Mouse (Mus musculus) large intestine, adult 2 months (tissue): ENCODE results near the gene Ddc. TPM values are rescaled to one million over a fixed set of nuclear protein-coding genes. Genes with fewer than 3 reads are reported as not detected.

Source experiments
- DNase-seq: peaks from one replicate; pipeline ENCODE4 v3.0.0-alpha.2; 2012; ENCODE audit warnings: low read depth, low spot score
- WGBS: fragments of 180-500 bp; shearing (Covaris S2); methylation state at CpG from one replicate; pipeline ENCODE4 v1.1.7; 2018; 5-methylcytosine and 5-hydroxymethylcytosine counted together
- polyA plus RNA-seq: library from polyadenylated mRNA; depleted of rRNA; stranded (reverse); fragments of >200 nt; gene quantifications from 2 replicates; pipeline ENCODE4 v1.2.3, GENCODE M21; 2012

The Ddc gene
- polyA plus RNA-seq, 1 experiment = 25.5 TPM

DNA sequence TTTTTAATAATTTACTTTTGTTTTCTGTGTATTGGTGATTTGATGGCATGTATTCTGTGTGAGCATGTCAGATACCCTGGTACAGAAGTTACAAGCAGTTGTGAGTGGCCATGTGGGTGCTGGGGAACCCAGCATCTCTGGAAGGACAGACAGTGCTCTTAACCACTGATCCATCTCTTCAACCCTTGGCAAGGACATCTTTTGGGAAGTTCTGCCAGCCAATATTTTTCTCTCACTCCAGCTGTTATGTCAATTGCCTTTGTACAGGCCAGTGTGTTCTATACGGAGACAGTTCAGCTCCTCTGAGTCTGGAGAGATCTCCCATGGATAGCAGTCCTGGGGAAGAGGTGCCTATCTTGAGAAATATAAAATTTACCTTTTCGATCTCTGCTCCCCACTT is 24.2 kb upstream of the Ddc start:
- WGBS = 89% methylated on average over 2 of the region's 2 CpGs
- DNase-seq = no peak

DNA sequence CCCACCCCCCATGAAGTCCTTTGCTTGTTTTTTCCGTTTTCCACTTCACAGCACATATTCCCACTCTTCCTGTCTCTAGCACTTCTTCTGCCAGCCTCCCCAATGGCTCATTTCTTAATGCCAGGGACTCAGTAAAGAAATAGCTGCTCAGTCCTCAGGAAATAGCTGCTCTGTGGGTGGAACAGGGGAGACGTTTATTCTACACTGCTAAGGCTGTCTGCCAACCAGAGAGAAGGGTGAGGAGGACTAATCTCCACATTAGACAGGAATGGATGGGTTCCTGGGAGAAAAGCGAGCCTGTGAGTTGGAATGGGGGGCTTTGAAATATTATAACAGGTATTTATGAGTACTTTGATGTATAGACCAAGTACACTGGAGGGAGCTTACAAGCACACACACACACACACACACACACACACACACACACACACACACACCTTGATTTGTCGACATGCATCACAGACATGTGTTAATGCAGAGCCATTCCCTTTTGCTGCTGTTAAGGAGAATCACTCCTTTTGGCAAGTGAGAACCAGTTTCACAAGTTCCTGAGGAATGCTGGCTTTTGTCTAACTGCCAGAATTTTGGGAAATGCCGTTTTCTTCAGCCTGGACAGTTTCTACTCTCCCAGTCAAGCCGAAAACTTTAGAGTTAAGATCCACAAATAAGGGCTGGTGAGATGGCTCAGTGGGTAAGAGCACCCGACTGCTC is 9.9 kb upstream of the Ddc start:
- no peak for DNase-seq
- 38% methylated on average over 7 of the region's 7 CpGs for WGBS

DNA sequence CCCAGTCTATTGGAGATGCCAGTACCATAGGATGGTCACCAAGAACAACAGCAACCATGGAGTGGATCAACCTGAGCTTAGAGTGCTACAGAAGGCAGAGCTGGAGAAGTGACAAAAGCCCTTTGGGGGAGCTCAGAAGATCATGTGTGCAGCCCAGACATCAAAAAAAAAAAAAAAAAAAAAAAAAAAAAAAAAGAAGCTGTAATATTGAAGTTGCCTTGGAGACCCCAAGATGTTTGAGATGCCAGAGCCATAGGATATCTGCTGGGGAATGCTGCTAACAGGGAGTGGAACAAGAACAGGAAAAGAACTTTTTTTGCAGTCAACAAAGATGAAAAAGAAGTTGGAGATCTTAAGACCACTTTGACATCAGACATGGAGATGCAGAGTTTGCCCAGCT is 7.6 kb upstream of the Ddc start:
- DNase-seq = no peak

DNA sequence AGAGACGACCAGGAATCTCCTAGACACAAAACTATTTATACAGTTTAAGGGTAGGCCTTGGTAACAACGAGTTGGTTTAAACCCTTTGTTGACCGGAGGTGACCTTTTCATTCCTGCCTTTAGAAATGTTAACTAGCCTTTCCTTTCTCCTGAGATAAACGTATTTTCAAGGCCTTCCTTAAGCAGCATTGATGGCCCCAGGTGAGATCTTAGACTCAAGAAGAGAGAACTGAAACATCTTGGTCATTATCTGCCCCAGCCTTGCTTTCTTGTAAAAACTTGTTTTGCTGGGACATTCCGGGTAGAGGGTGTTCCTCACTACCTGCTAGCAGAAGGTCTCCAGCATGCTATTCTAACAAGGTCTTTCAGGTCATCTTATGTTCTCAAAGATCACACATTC is 7.1 kb upstream of the Ddc start:
- DNase-seq = no peak
- WGBS = 74% methylated on average over 5 of the region's 5 CpGs

DNA sequence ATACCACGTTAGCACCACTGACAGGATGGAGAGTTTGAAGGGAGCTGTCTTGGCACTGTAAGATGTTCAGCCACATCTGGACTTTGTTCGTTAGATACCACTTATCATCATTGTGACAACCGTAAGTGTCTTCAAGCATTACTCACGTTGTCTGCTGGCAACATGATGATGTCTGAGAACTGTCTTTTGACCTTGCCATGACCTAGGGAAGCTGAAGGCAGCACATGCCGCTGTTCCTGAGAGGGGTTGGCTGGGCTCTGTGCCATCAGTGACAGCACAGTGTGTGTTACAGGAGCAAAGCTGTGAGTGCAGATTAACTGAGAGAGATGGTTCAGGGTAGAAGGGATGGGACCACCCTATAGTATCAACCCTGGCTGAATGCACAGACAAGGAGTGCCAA is 3.6 kb upstream of the Ddc start:
- no peak for DNase-seq
- 59% methylated on average over 5 of the region's 5 CpGs for WGBS

DNA sequence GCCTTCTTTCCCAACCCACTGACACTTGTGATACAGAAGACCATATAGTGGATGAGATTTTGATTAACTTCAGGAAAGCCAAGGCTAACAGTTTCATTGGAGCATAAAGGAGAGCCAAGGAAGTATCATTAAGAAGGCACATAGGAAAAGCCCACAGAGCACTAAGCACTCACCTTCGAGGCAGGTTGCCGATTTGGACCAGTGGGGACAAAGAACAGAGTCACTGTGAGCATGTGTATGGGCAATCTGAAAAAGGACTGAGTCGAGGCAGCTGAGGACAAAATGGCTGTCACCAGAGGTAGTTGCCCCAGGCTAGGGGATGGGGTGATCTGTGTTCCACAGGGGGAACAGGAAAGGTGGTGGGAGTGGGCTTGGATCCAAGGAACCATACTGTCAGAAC is 552 bp upstream of the Ddc start:
- no peak for DNase-seq
- 51% methylated on average over 3 of the region's 3 CpGs for whole genome bisulfite sequencing

DNA sequence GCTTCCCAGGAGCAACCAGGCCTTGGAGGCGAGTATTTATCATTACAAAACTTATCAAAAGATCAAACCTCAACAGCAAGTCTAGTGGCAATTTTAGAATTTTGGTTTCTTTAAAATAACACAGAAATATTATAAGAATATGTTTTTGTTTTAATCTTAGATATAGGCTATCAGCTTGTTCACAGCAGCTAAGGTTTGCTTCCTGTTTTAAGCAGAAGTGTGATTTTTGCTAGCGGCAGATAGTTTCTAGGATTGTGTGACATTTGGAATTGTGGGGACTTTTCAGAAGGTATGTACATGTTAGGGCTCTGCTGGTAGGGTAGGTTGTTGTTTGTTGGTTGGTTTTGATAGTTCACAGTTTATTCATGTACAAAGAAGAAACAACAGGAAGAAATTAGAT is 2.5 kb downstream of the Ddc start:
- no peak for DNase-seq
- 70% methylated on average over 2 of the region's 2 CpGs for WGBS

DNA sequence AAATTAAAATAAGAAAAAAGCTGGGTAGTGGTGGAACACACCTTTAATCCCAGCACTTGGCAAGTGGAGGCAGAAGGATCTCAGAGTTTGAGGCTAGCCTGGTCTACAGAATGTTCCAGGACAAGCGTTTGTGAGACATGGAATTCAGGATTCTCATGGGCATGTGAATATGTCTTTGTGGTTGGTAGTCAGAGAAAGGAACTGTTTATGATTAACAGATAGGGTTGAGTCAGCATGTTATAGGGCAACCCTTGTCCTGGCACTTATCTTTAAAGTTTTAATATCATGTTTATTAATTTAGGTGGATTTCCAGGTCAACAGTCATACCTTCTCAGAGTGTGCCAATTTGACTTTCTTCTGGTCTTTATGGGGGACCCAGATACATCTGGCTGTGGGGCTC is 4.2 kb downstream of the Ddc start:
- DNase-seq = no peak
- WGBS = 29% methylated on average over 1 of the region's 1 CpGs

DNA sequence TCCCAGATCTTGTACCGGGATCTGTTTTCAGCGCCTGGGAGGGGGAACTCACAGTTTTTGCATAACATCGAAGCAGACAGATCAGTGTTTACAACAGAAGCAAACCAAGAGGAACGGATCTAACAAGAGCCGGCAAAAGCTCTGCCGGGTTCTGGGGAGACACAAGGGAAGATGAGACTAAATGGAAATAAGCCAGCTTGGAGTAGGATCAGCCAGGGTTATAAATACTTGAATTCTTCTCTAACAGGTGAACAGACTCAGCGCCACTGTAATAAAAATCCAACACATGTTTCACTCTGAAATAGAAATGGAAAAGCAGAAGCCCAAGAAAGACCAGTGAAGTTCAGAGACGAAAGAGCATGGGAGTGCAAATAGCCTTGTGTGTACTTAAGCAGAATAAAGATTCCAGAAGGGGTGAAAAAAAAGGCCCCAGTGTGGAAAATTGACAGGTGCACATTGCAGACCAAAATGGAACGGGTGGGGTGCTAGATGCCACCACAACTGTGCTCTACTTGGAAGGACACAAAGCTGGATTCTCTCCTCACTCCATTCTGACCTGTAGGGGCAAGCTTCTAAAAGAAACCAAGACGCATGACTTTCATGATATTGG is 4.8 kb downstream of the Ddc start:
- no peak for DNase-seq
- WGBS = 18% methylated on average over 10 of the region's 10 CpGs

DNA sequence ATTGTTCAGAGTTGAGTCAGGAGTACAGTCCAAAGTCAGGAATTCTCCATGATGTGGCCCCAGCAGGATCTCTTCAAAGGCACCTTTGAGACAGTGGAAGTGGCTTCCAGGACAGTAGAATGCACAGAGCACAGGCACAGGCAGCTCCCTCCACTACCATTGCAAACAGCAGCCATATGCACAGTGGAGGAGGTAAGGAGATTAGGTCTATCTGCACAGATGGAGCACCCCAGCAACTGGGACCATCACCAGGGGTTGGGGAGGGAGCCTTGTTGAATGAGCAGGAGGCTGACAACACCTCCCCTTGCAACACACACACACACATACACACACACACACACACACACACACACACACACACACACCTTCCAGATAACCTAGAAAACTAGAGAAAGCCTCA is 6.1 kb downstream of the Ddc start:
- DNase-seq = no peak

DNA sequence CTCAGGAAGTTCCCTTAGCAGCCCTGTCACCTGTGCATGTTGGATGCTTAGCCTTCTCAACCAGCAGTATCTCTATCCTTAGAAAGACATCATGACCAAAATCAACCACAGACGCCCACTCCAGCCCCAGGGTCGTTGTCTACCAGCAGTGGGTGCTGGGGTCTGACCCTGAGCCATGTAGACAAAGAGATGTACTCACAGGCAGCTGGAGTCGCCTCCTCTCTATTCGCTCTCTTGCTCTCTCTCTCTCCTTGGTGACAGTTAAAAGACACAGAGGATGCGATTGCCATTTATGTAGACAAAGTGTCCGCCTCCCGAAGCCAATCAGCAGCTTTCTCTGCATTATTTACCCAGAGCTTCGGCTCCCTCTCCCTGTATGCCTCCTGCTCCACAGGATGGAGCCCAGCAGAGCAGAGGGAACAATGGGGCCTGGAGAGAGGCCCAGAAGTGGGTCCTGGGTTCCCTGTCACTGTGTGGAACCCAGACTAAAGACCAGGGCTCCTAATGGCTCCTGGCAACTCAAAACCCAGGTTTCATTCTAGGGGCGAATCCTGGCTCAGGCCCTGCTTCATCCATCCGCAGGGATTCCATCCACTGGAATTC is 7.7 kb downstream of the Ddc start:
- 76% methylated on average over 10 of the region's 10 CpGs for WGBS
- DNase-seq = no peak

DNA sequence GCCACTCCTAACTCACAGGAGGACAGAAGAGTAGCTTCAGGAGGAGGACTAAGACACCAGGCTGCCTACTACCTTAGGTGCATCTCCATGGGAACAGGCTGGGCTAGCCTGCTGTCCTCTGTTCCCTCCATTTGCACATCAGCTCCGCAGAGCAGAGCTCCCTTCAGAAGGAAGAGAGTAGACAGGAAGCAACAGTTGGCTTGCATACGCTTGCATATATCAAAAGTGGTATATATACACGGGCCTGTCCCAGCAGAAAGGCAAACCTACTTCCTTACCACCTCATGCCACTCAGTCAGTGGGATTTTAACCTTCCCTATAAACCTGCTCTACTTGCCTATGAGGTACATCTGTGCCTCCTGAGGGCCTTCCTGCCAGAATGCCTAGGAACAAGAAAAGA is 9.2 kb downstream of the Ddc start:
- no peak for DNase-seq
- WGBS = 31% methylated on average over 3 of the region's 3 CpGs

DNA sequence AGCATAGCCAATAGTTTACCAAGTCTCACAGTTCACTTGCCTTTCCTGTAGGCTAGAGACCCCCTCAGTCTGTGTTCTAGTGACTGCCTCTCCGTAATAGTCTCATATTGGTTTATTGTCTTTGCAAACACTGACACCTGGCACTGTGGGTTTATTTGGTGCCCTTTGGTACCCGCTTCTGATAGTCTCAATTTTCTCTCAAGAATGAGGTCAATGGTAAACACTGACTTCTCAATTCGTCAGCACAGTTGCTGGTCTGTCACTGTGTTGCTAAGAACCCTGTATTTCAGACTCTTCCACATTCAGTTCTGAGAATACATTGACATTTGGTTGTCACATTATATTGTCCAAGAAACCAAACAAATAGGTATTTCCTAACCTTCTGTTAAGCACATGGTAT is 9.9 kb downstream of the Ddc start:
- DNase-seq = no peak
- WGBS = 39% methylated on average over 3 of the region's 3 CpGs

DNA sequence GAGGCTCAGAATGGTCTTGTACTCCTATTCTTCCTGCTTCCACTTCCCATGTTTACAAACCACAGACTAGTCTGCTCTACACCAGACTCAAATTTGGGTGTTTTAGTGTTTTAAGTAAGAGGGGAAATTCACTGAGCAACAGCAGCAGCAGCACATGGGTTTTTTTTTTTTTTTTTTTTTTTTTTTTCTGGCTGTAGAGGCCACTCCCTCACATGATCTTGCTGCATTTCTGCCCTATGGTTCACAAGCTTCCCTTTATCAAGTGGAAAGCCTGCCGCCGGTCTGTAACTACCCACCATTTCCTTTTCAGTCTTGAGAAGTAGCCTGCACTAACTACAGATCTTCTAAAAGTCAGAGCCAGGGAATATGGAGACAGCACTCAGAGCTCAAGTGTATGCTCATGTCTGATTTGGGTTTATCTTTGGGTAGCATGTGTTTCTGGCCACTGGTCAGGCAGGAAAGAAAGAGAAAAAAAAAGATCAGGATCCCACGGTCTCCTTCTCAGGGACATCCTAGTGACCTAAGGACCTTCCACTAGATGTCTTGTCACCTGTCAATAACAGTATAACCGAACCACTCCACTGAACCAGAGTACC is 11.4 kb downstream of the Ddc start:
- DNase-seq = no peak
- WGBS = 28% methylated on average over 4 of the region's 4 CpGs

DNA sequence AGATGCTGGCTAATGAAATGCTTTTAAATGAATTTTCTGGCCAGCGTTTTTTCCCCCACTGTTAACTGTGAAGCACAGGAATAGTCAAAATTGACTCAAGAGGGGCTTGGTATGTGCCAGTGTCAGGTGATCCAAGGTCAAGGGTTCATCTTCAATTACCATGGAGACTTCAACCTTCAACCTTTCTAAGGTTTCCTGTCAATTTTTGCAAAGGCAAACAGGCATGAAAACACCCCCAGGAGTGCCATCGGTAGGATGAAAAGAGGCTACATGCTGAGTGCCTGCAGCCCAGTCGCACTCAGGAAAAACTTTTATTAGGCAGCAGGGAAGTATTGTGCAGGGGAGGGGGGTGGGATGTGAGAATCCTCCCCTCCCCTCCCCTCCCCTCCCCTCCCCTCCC is 12.0 kb downstream of the Ddc start:
- DNase-seq = no peak
- 41% methylated on average over 3 of the region's 3 CpGs for WGBS

DNA sequence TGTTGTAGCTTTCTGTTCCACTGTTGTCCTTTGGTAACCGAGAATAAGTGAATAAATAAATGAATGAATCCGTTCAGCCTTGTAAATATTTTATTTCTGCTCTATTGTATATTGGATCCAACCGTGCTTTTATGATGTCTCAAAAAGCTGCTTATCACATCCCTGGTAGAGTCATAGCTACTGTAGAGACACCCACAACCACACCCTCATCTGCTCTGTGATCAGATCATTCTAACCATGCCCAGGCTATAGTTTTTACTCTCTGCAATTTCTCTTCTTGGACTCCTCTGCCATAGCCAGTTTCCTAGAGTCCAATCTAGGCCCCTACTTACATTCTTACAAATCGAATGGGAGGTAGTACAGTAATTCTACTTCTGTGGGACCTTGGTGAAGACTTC is 12.7 kb downstream of the Ddc start:
- 22% methylated on average over 4 of the region's 4 CpGs for WGBS
- no peak for DNase-seq

DNA sequence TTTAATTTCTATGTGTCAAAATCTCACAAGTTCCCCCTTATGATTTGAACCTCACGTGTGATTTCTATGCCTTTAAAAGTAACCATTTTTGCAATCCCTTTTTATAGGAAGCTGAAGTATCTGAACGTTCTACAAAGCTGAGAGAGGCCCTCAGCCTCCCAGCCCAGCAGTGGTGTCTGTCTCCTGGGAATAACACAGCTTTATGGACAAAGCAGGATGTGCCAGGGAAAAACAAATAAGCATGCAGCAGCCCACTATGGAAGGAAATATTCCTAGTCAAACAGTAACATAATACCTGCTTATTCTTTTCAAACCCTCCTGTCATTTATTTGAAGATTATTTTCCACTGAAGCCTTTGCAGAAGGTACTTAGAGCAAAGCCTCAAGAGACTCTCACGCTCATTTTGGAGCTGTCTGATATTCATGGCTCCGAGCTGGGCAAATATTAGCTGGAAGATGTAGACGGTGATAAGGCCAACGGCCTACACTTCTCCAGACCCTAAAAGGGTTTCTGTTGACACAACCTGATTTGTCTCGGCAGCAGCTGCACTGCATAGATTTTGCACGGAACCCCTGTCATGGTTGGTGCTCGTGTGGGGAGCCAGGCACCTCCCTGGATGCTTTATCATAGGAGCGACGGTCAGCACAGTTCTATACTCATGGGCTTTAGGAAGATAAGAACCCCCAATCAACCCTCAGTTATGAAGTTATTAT is 13.3 kb downstream of the Ddc start:
- DNase-seq = no peak
- 29% methylated on average over 11 of the region's 11 CpGs for WGBS

DNA sequence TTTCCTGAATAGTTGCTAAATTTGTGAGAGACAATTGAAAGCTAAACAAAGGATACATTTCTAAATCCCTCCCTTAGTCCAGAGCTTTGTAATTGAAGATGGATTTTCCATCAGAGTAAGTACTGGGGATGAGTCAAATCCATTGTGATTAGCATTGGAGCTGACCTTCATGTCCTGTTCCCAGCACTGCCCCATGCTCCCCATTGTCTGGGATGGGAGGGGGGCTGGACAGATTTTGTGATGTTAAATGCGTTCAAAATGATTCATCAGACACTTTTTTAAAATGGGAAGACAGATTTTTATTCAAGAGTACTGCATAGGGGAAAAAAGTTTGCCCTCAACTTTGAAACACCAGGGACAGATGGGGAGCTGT is 16.2 kb downstream of the Ddc start:
- DNase-seq = no peak
- WGBS = 60% methylated on average over 1 of the region's 1 CpGs

DNA sequence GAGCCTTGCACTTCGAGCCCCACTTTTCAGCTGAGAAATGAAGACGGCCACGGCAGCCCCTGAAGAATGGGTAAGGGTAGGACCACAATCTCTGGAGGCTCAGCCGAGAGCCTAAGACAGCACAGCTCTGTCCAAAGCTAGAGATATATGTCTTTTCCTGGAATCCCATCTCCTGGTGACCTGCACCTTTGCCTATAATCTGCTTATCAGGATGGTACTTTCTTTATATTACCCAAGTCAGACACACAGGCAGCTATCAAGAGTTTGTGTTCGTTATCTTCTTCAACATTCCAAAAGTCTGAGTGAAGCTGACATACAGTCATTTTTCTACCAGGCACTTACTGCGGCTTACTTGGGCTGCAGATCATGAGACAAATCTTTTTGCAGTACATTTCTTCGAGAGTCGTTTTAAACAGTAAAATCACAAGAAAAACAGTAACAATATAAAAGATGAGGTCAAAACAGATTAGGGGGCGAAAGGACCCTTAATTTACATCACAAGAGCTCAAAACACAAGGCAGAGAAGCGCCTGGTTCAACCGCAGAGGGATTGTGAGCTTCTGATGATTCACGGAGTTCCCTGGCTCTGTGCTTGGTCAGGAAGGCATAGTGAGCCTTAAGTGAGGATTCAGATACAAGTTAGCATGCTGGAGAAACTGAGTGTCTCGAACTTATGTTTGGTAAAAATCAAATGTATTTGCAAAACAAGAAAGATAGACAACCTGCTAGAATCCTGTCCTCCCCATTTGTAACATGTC is 16.7 kb downstream of the Ddc start:
- 84% methylated on average over 13 of the region's 13 CpGs for WGBS

DNA sequence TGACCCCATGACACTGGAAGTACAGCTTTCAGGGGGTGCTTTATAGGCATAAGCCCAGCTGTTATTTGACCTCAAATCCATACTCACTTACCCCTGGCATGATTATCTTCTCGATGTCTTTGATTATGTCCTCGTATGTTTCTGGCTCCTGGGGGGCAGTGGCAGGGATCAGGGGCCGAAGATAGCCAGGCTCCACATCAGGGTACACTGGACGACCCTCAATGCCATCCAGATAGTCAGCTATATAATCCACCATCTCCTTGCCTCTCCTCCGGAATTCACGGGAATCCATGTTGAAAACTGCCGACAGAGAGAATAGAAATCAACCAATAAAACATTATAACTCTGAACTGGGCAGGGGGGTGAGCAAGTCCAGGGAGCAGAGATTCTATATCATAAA is 17.6 kb downstream of the Ddc start:
- WGBS = 88% methylated on average over 7 of the region's 7 CpGs
- no peak for DNase-seq

More for the DNA sequence above, 16.7 kb downstream of the Ddc start:
- DNase-seq = no peak
